Comparison of ENCODE assay signal across 14 mouse cellular contexts in genomic region chr12:108563238-108563637, GRCm38 (mm10). TPM values are rescaled to one million over a fixed set of nuclear protein-coding genes. Genes with fewer than 3 reads are reported as not detected.
DNase-seq lines count a peak whose midpoint lies in the region; ATAC-seq and TF ChIP-seq lines count a peak whose summit lies in the region.
"Had no signal": no experiment of that assay in that cellular context is flagged by ENCODE, and none has a peak within 500 bp of the region (broad histone marks: within the 10 kb centered on the region; RNA-seq: fewer than 3 reads in every experiment).

No protein-coding gene starts in this region.

- WGBS in neural tube, embryonic 15.5 days = 90% methylated on average over 3 of the region's 3 CpGs

- no peaks in the 10 kb centered on the region for H3K27me3 ChIP-seq in neural tube, embryonic 15.5 days (replicated peaks)
- H3K27me3 ChIP-seq: embryonic facial prominence, embryonic 13.5 days; heart, embryonic 15.5 days; kidney, embryonic 15.5 days; neural tube, embryonic 12.5 days had no signal

- H3K27ac ChIP-seq in layer of hippocampus, adult 2 months = no peak overlapping the region
- H3K27ac ChIP-seq in neural tube, embryonic 15.5 days (replicated peaks) = no peak overlapping the region
- H3K27ac ChIP-seq: embryonic facial prominence, embryonic 13.5 days; heart, embryonic 15.5 days; kidney, embryonic 15.5 days; macrophage; neural tube, embryonic 12.5 days had no signal

- no peaks in the 10 kb centered on the region for H3K36me3 ChIP-seq in neural tube, embryonic 15.5 days
- H3K36me3 ChIP-seq: heart, embryonic 15.5 days; neural tube, embryonic 12.5 days had no signal

- DNase-seq in adrenal gland, postnatal 14 days = peak; percentile 24
- DNase-seq in adrenal gland, postnatal 4 days (ENCODE audit: low spot score in 2 of 2) = no peak
- DNase-seq in layer of hippocampus, adult 2 months (ENCODE audit: low spot score in 2 of 2) = no peak
- DNase-seq in layer of hippocampus, postnatal 14 days (ENCODE audit: low spot score in 2 of 2) = no peak
- peak; percentile 5 for DNase-seq in 416B (ENCODE audit: low read depth)
- no peak for DNase-seq in brain, embryonic 14.5 days (ENCODE audit: low read depth)
- DNase-seq: right cerebral cortex, postnatal 4 days had no signal

- peak; percentile 87 for TF ChIP-seq CTCF in layer of hippocampus, adult 2 months (conservative IDR thresholded peaks at IDR 0.05)
- peak; percentile 52; the same call in 1 of the 2 replicates for TF ChIP-seq CTCF in brain, embryonic 14.5 days (IDR thresholded peaks at IDR 0.05; ENCODE audit: borderline replicate concordance, extremely low read depth, insufficient read depth, insufficient read length)

- ATAC-seq in megakaryocyte-erythroid progenitor cell, adult 5-6 weeks (replicated peaks; ENCODE audit: low FRiP score, low TSS enrichment, poor library complexity, severe bottlenecking) = no peak
- ATAC-seq in neural tube, embryonic 15.5 days (ENCODE audit: low FRiP score) = no peak

- no peak overlapping the region for H3K4me2 ChIP-seq in neural tube, embryonic 15.5 days
- H3K4me2 ChIP-seq: embryonic facial prominence, embryonic 13.5 days; heart, embryonic 15.5 days; kidney, embryonic 15.5 days; neural tube, embryonic 12.5 days had no signal

- H3K9ac ChIP-seq in neural tube, embryonic 15.5 days (replicated peaks) = no peak overlapping the region
- H3K9ac ChIP-seq: embryonic facial prominence, embryonic 13.5 days; heart, embryonic 15.5 days; kidney, embryonic 15.5 days; neural tube, embryonic 12.5 days had no signal

- no peak overlapping the region for H3K4me3 ChIP-seq in layer of hippocampus, adult 2 months
- no peak overlapping the region for H3K4me3 ChIP-seq in neural tube, embryonic 15.5 days (replicated peaks)
- H3K4me3 ChIP-seq: embryonic facial prominence, embryonic 13.5 days; heart, embryonic 15.5 days; kidney, embryonic 15.5 days; neural tube, embryonic 12.5 days had no signal

- TF ChIP-seq POLR2A in brain, embryonic 14.5 days (IDR thresholded peaks at IDR 0.05; ENCODE audit: borderline replicate concordance, extremely low read depth, insufficient read depth, insufficient read length, poor library complexity, severe bottlenecking) = no peak

- peaks cover 46% of the 10 kb centered on the region for H3K4me1 ChIP-seq in neural tube, embryonic 15.5 days
- H3K4me1 ChIP-seq: heart, embryonic 15.5 days had no signal

- H3K9me3 ChIP-seq in neural tube, embryonic 15.5 days (replicated peaks) = no peaks in the 10 kb centered on the region
- H3K9me3 ChIP-seq: heart, embryonic 15.5 days; kidney, embryonic 15.5 days; neural tube, embryonic 12.5 days had no signal

RNA-seq across cellular contexts. Expression of gene Evl, which starts 8.7 kb away (rescaled TPM):
- 67.3 and 107 TPM in 2 replicates for total RNA-seq in adrenal gland, postnatal 14 days (2021)
- 100 to 1,000 TPM; 123 to 135 TPM for total RNA-seq in adrenal gland, postnatal 4 days (2021)
- total RNA-seq in layer of hippocampus, adult 2 months (2021) = 100 to 1,000 TPM; 194 to 199 TPM
- total RNA-seq in layer of hippocampus, postnatal 14 days (2021) = 100 to 1,000 TPM; 224 to 240 TPM
- polyA plus RNA-seq in brain, embryonic 14.5 days (2012; rRNA removed) = 432 and 459 TPM in 2 replicates
- 5.5 and 11.1 TPM in 2 replicates for total RNA-seq in megakaryocyte-erythroid progenitor cell, adult 5-6 weeks (2014; fragmentation: Nextera tagmentation)
- total RNA-seq in megakaryocyte-erythroid progenitor cell, adult 5-6 weeks (2017) = 1.4 and 26.8 TPM in 2 replicates
- 188 and 226 TPM in 2 replicates for polyA plus RNA-seq in neural tube, embryonic 15.5 days (2015; fragmentation: Nextera tagmentation; extraction: Ambion mirVana)

Comparison
In these comparisons a context has a peak if more than half of its experiments do, and no peak if none do; other contexts are left out.
1. DNase-seq: peak in adrenal gland, postnatal 14 days (single experiment) and 416B (single experiment); none in adrenal gland, postnatal 4 days (0 of 2), layer of hippocampus, adult 2 months (0 of 2), layer of hippocampus, postnatal 14 days (0 of 2) and brain, embryonic 14.5 days (single experiment).